Mouse (Mus musculus) testis, adult 2 months (tissue): ENCODE results near the gene Lmnb2.

Experiments used
- CTCF ChIP-seq: fragments of 200-500 bp; IDR thresholded peaks from 2 replicates; pipeline ENCODE4 v1.5.1; 2012; ENCODE audit warnings: low read depth, mild to moderate bottlenecking, inconsistent platforms, low read length, moderate library complexity; ENCODE audit not compliant: control insufficient read depth, insufficient read depth, insufficient replicate concordance
- POLR2A ChIP-seq: fragments of 200-500 bp; IDR thresholded peaks from 2 replicates; pipeline ENCODE4 v1.6.1; 2012; ENCODE audit warnings: low read depth, mild to moderate bottlenecking, inconsistent platforms, low read length, moderate library complexity; ENCODE audit not compliant: control insufficient read depth

GRCm38 (mm10) chr10:80937646-80938045 is 19.6 kb upstream of the Lmnb2 start:
- TF ChIP-seq POLR2A (no peak), CTCF (no peak)
